Mouse (Mus musculus) heart, embryonic 15.5 days (tissue): ENCODE measurements around the gene Gm9817. TPM values are rescaled to one million over a fixed set of nuclear protein-coding genes. Genes with fewer than 3 reads are reported as not detected.

Source experiments
- ATAC-seq: fragments of 200-750 bp; cut with Nextera tagmentation; replicated peaks from 2 replicates; pipeline ENCODE4 v1.8.0; 2017; ENCODE audit warnings: low read depth, moderate TSS enrichment; ENCODE audit not compliant: insufficient number of reproducible peaks, insufficient read depth, low FRiP score
- H3K27ac ChIP-seq: fragments of 300-500 bp; sonication (generic); 2 replicates; pipeline ENCODE4 v1.5.1; 2015; ENCODE audit warnings: mild to moderate bottlenecking, inconsistent platforms
- H3K27me3 ChIP-seq: fragments of 300-500 bp; sonication (generic); 2 replicates; pipeline ENCODE4 v1.6.1; 2015; ENCODE audit warnings: inconsistent platforms
- H3K36me3 ChIP-seq: fragments of 300-500 bp; sonication (generic); 2 replicates; pipeline ENCODE4 v1.6.1; 2015; ENCODE audit warnings: mild to moderate bottlenecking, inconsistent platforms
- H3K4me1 ChIP-seq: fragments of 300-500 bp; sonication (generic); replicated peaks from 2 replicates; pipeline ENCODE4 v1.6.1; 2015; ENCODE audit warnings: inconsistent platforms
- H3K4me2 ChIP-seq: fragments of 300-500 bp; sonication (generic); 2 replicates; pipeline ENCODE4 v1.6.1; 2015; ENCODE audit warnings: inconsistent platforms, mild to moderate bottlenecking, moderate library complexity
- H3K4me3 ChIP-seq: fragments of 300-500 bp; sonication (generic); 2 replicates; pipeline ENCODE4 v1.5.1; 2015; ENCODE audit warnings: mild to moderate bottlenecking, inconsistent platforms
- H3K9ac ChIP-seq: fragments of 300-500 bp; sonication (generic); 2 replicates; pipeline ENCODE4 v1.6.1; 2015; ENCODE audit warnings: mild to moderate bottlenecking, inconsistent platforms
- H3K9me3 ChIP-seq: fragments of 300-500 bp; sonication (generic); replicated peaks from 2 replicates; pipeline ENCODE4 v1.6.1; 2016; ENCODE audit warnings: inconsistent platforms
- WGBS: fragments of 180-500 bp; shearing (Covaris S2); methylation state at CpG from one replicate; pipeline ENCODE4 v1.1.7; 2015; ENCODE audit warnings: mixed read lengths; 5-methylcytosine and 5-hydroxymethylcytosine counted together
- polyA plus RNA-seq: library from polyadenylated mRNA; unstranded; fragments of >200 nt; fragmentation: Nextera tagmentation; extraction: Ambion mirVana; gene quantifications from 2 replicates; pipeline ENCODE4 v1.2.1, GENCODE M21; 2015

Gm9817 gene
- polyA plus RNA-seq, 1 experiment from 2014 or later: 0.05 TPM

- Histone ChIP-seq H3K27me3 (no peaks in the 10 kb centered on the region), H3K4me1 (peaks cover 6% of the 10 kb centered on the region), H3K4me2 (no peak overlapping the region), H3K27ac (no peak overlapping the region), H3K4me3 (no peak overlapping the region), H3K9me3 (no peaks in the 10 kb centered on the region), H3K36me3 (no peaks in the 10 kb centered on the region), H3K9ac (no peak overlapping the region)
- no peak for ATAC-seq
- WGBS: 64% methylated on average over 13 of the region's 13 CpGs
Observed at GRCm38 (mm10) chr13:45089846-45090245, 11.4 kb downstream of the Gm9817 start.

- Histone ChIP-seq H3K36me3 (no peaks in the 10 kb centered on the region), H3K4me2 (no peak overlapping the region), H3K4me1 (peaks cover 6% of the 10 kb centered on the region), H3K9me3 (no peaks in the 10 kb centered on the region), H3K27me3 (no peaks in the 10 kb centered on the region), H3K9ac (no peak overlapping the region), H3K4me3 (no peak overlapping the region), H3K27ac (no peak overlapping the region)
- 74% methylated on average over 4 of the region's 4 CpGs for WGBS
- ATAC-seq: no peak
Observed at GRCm38 (mm10) chr13:45092816-45093215, 14.3 kb downstream of the Gm9817 start.

- no peak overlapping the region for H3K9ac ChIP-seq
- H3K4me2 ChIP-seq: no peak overlapping the region
- no peaks in the 10 kb centered on the region for H3K4me1 ChIP-seq
- no peak overlapping the region for H3K4me3 ChIP-seq
- 78% methylated on average over 9 of the region's 9 CpGs for WGBS
- no peaks in the 10 kb centered on the region for H3K9me3 ChIP-seq
- ATAC-seq: no peak
- H3K27me3 ChIP-seq: no peaks in the 10 kb centered on the region
- H3K36me3 ChIP-seq: no peaks in the 10 kb centered on the region
- no peak overlapping the region for H3K27ac ChIP-seq
Observed at GRCm38 (mm10) chr13:45095028-45095427, 16.5 kb downstream of the Gm9817 start.

- H3K9ac ChIP-seq: no peak overlapping the region
- no peaks in the 10 kb centered on the region for H3K9me3 ChIP-seq
- no peak for ATAC-seq
- H3K4me3 ChIP-seq: no peak overlapping the region
- no peak overlapping the region for H3K27ac ChIP-seq
- H3K4me2 ChIP-seq: no peak overlapping the region
- 60% methylated on average over 10 of the region's 10 CpGs for WGBS
- no peaks in the 10 kb centered on the region for H3K36me3 ChIP-seq
- H3K27me3 ChIP-seq: no peaks in the 10 kb centered on the region
- no peaks in the 10 kb centered on the region for H3K4me1 ChIP-seq
Observed at GRCm38 (mm10) chr13:45099582-45100229, 21.2 kb downstream of the Gm9817 start.

GRCm38 (mm10) chr13:45106480-45106879 lies 28.0 kb downstream of the Gm9817 start:
- Histone ChIP-seq H3K4me1 (no peaks in the 10 kb centered on the region), H3K27me3 (no peaks in the 10 kb centered on the region), H3K9me3 (no peaks in the 10 kb centered on the region), H3K9ac (no peak overlapping the region), H3K4me2 (no peak overlapping the region), H3K36me3 (no peaks in the 10 kb centered on the region), H3K27ac (no peak overlapping the region), H3K4me3 (no peak overlapping the region)
- no peak for ATAC-seq
- 65% methylated on average over 3 of the region's 3 CpGs for WGBS

- Histone ChIP-seq H3K27me3 (no peaks in the 10 kb centered on the region), H3K4me3 (no peak overlapping the region), H3K36me3 (no peaks in the 10 kb centered on the region), H3K27ac (no peak overlapping the region), H3K9ac (no peak overlapping the region), H3K9me3 (no peaks in the 10 kb centered on the region), H3K4me2 (no peak overlapping the region), H3K4me1 (no peaks in the 10 kb centered on the region)
- 49% methylated on average over 7 of the region's 7 CpGs for WGBS
- no peak for ATAC-seq
Observed at GRCm38 (mm10) chr13:45108851-45109390, 30.4 kb downstream of the Gm9817 start.

GRCm38 (mm10) chr13:45118375-45118774 lies 39.9 kb downstream of the Gm9817 start:
- H3K27ac ChIP-seq: no peak overlapping the region
- ATAC-seq: no peak
- no peak overlapping the region for H3K4me3 ChIP-seq
- no peaks in the 10 kb centered on the region for H3K27me3 ChIP-seq
- no peaks in the 10 kb centered on the region for H3K36me3 ChIP-seq
- H3K9ac ChIP-seq: no peak overlapping the region
- WGBS: 67% methylated on average over 5 of the region's 5 CpGs
- no peaks in the 10 kb centered on the region for H3K4me1 ChIP-seq
- H3K9me3 ChIP-seq: no peaks in the 10 kb centered on the region
- H3K4me2 ChIP-seq: no peak overlapping the region

GRCm38 (mm10) chr13:45118822-45119221 lies 40.3 kb downstream of the Gm9817 start:
- WGBS: 63% methylated on average over 3 of the region's 3 CpGs
- H3K36me3 ChIP-seq: no peaks in the 10 kb centered on the region
- no peak overlapping the region for H3K27ac ChIP-seq
- no peaks in the 10 kb centered on the region for H3K9me3 ChIP-seq
- no peak overlapping the region for H3K4me3 ChIP-seq
- H3K4me1 ChIP-seq: no peaks in the 10 kb centered on the region
- H3K27me3 ChIP-seq: no peaks in the 10 kb centered on the region
- H3K9ac ChIP-seq: no peak overlapping the region
- no peak overlapping the region for H3K4me2 ChIP-seq
- ATAC-seq: no peak

Other genes with a start within 250 kb of the Gm9817 start
- gene Dtnbp1, start 76.5 kb upstream of the Gm9817 start, polyA plus RNA-seq: 82.1 and 97.8 TPM in 2 replicates